ENCODE assay signal across 8 mouse cellular contexts in genomic region chr6:119924235-119925005, GRCm38 (mm10). TPM values are rescaled to one million over a fixed set of nuclear protein-coding genes. Genes with fewer than 3 reads are reported as not detected.
A peak's percentile ranks its signal among the peaks of the same experiment; 100 is the strongest.
DNase-seq lines count a peak whose midpoint lies in the region; ATAC-seq and TF ChIP-seq lines count a peak whose summit lies in the region.

No protein-coding gene starts in this region.

- H3K4me2 ChIP-seq in liver, postnatal 0 days (ENCODE audit: low read depth, low read length), result no peak overlapping the region
- no peak overlapping the region for H3K4me2 ChIP-seq in liver, embryonic 12.5 days
- no peak overlapping the region for H3K4me2 ChIP-seq in intestine, embryonic 16.5 days (ENCODE audit: low read depth, low read length)

- peak; percentile 40 for DNase-seq in embryo, embryonic 10 days (ENCODE audit: low spot score)
- DNase-seq in embryo, embryonic 9.5 days (ENCODE audit: extremely low spot score), result no peak
- no peak for DNase-seq in liver, postnatal 0 days
- DNase-seq in fat pad, adult 2 months (ENCODE audit: extremely low read depth, low read depth, low spot score), result peak; percentile 39
- peak; percentile 42 for DNase-seq in lung, postnatal 36 days
- no peak for DNase-seq in thymus, postnatal 36 days

- no peak for ATAC-seq in liver, postnatal 0 days
- no peak for ATAC-seq in liver, embryonic 12.5 days
- ATAC-seq in intestine, embryonic 16.5 days, result no peak

- H3K27ac ChIP-seq in liver, postnatal 0 days (ENCODE audit: low read depth), result no peak overlapping the region
- no peak overlapping the region for H3K27ac ChIP-seq in liver, embryonic 12.5 days
- no peak overlapping the region for H3K27ac ChIP-seq in intestine, embryonic 16.5 days (ENCODE audit: low read length)

- H3K9me3 ChIP-seq in liver, postnatal 0 days (ENCODE audit: low read length), result no peaks in the 10 kb centered on the region
- H3K9me3 ChIP-seq in liver, embryonic 12.5 days (replicated peaks), result no peaks in the 10 kb centered on the region
- no peaks in the 10 kb centered on the region for H3K9me3 ChIP-seq in intestine, embryonic 16.5 days (ENCODE audit: control insufficient read depth, low read length)

- no peaks in the 10 kb centered on the region for H3K4me1 ChIP-seq in liver, postnatal 0 days (ENCODE audit: insufficient read depth)
- no peaks in the 10 kb centered on the region for H3K4me1 ChIP-seq in liver, embryonic 12.5 days
- H3K4me1 ChIP-seq in intestine, embryonic 16.5 days (ENCODE audit: control insufficient read depth, insufficient read depth, low read length), result no peaks in the 10 kb centered on the region

- peaks cover 93% of the 10 kb centered on the region for H3K36me3 ChIP-seq in liver, postnatal 0 days (replicated peaks; ENCODE audit: insufficient read depth, low read length)
- H3K36me3 ChIP-seq in liver, embryonic 12.5 days, result peaks cover 98% of the 10 kb centered on the region
- peaks cover 17% of the 10 kb centered on the region for H3K36me3 ChIP-seq in intestine, embryonic 16.5 days (ENCODE audit: control insufficient read depth, insufficient read depth, low read length)

- H3K9ac ChIP-seq in liver, postnatal 0 days (replicated peaks), result no peak overlapping the region
- no peak overlapping the region for H3K9ac ChIP-seq in liver, embryonic 12.5 days
- no peak overlapping the region for H3K9ac ChIP-seq in intestine, embryonic 16.5 days (ENCODE audit: low read depth, low read length)

- TF ChIP-seq EP300 in liver, postnatal 0 days (IDR thresholded peaks at IDR 0.05; ENCODE audit: low read depth), result no peak

- H3K4me3 ChIP-seq in liver, postnatal 0 days (ENCODE audit: low read depth, low read length), result no peak overlapping the region
- H3K4me3 ChIP-seq in liver, embryonic 12.5 days, result no peak overlapping the region
- H3K4me3 ChIP-seq in intestine, embryonic 16.5 days (ENCODE audit: low read length), result no peak overlapping the region

- 62% methylated on average over 4 of the region's 4 CpGs for WGBS in liver, postnatal 0 days (ENCODE audit: insufficient replicate concordance)
- 59% methylated on average over 4 of the region's 4 CpGs for WGBS in liver, embryonic 12.5 days (ENCODE audit: insufficient replicate concordance)
- WGBS in intestine, embryonic 16.5 days, result 47% methylated on average over 4 of the region's 4 CpGs

- H3K27me3 ChIP-seq in liver, postnatal 0 days (ENCODE audit: insufficient read depth, low read length), result no peaks in the 10 kb centered on the region
- H3K27me3 ChIP-seq in liver, embryonic 12.5 days (replicated peaks), result no peaks in the 10 kb centered on the region
- no peaks in the 10 kb centered on the region for H3K27me3 ChIP-seq in intestine, embryonic 16.5 days (replicated peaks; ENCODE audit: control insufficient read depth, insufficient read depth, low read length)

- peak; percentile 50 for TF ChIP-seq CTCF in liver, postnatal 0 days (IDR thresholded peaks at IDR 0.05; ENCODE audit: low read depth)

RNA-seq across cellular contexts. Expression of gene Rad52, which starts 21.9 kb away (rescaled TPM):
- 4.9 and 5.9 TPM in 2 replicates for polyA plus RNA-seq in liver, postnatal 0 days (2015; fragmentation: Nextera tagmentation; extraction: Ambion mirVana)
- polyA plus RNA-seq in liver, embryonic 12.5 days (2016; fragmentation: Nextera tagmentation; extraction: Ambion mirVana), result 13.7 and 13.8 TPM in 2 replicates
- 15.6 and 17.4 TPM in 2 replicates for polyA plus RNA-seq in intestine, embryonic 16.5 days (2015; fragmentation: Nextera tagmentation; extraction: Ambion mirVana)

Comparison
In these comparisons a context has a peak if more than half of its experiments do, and no peak if none do; other contexts are left out.
1. DNase-seq: peak in embryo, embryonic 10 days (single experiment), fat pad, adult 2 months (single experiment) and lung, postnatal 36 days (single experiment); none in embryo, embryonic 9.5 days (single experiment), liver, postnatal 0 days (single experiment) and thymus, postnatal 36 days (0 of 2).